Mouse (Mus musculus): ENCODE measurements at regions not wholly inside any gene's neighbourhood (a gene's known extent, or its start where the extent isn't known, plus 50 kb on each side); places are given as distances from the start of the nearest gene placed in this dataset.
A peak's percentile ranks its signal among the peaks of the same experiment; 100 is the strongest.

- DNase-seq, result no peak
These were observed 120.6 kb downstream of the Dact1 start for GRCm38 (mm10) chr12:71430331-71430730.

- no peak for DNase-seq
These were observed 121.4 kb downstream of the Dact1 start for GRCm38 (mm10) chr12:71431116-71431515.

DNA sequence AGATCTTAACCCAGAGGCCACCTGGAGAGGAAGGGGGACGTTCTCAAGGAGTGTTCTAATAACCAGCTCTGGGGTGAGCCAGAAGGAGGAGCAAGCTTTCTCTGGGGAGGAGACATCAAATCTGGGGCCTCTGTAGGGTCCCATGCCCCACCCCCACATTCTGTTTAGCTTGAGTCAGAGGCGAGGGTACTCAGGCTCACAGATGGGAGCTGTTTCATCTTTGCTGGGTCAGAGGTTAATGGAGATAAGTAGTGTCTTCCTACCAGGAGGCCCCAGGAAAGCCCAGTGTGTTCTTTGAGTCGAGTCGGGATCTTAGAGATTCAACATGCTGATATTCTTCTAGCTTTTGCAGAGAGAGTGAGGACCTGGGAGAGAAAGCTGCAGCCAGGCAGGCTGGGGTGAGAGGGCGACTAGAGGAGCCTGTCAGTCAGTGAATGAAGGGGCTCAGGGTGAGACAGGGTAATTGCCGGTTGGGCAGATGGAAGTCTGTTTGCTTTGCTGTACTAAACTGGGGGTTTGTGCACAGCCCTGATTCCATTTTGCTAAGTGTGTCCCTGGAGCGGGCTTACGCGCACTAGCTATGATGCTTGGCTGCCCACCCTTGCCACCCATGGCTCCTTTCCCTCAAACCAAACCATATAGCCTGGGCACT lies 124.0 kb downstream of the Dact1 start:
- no peak for DNase-seq

- no peak for DNase-seq
These were observed 128.6 kb downstream of the Dact1 start for GRCm38 (mm10) chr12:71438254-71438653.

- no peak for DNase-seq
These were observed 131.2 kb downstream of the Dact1 start for GRCm38 (mm10) chr12:71440863-71441262.

GRCm38 (mm10) chr12:71441272-71441671 lies 131.6 kb downstream of the Dact1 start:
- DNase-seq, result no peak

DNA sequence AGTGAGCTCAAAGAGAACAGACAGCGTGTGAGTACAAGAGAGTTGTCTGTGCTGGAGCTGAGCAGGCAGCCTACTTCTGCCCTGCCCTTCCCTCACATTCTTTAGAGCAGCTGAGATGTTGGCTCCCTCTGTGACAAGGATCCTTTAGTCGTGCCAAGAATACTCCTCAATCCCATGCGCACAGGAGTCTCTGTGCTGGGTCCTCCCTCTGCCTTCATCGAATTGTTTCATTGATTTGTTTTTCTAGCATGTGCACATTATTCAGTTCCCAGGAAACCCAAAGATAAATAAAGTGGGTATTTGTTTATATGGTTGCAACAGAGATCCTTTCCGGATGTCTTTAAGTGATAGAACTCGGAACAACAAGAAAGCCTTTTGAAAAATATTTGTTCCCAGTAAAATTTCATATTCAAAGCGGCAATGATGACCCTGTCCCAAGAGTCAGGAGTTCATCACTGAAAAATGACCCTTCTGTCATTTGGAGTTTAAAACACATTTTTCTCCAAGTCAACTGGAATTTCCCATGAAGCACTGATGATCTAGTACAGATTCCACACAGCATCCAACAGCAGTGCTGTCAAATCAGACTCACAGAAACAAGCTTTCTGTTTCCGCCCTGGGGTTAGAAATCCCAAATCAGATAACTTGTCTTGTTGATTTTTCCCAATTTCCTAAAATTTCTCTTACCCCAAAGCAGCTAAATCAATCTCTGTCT lies 136.7 kb downstream of the Dact1 start:
- no peak for DNase-seq

- DNase-seq, result no peak
These were observed 137.2 kb downstream of the Dact1 start for GRCm38 (mm10) chr12:71446892-71447268.

- DNase-seq, result no peak
These were observed 139.3 kb downstream of the Dact1 start for GRCm38 (mm10) chr12:71449032-71449431.

DNA sequence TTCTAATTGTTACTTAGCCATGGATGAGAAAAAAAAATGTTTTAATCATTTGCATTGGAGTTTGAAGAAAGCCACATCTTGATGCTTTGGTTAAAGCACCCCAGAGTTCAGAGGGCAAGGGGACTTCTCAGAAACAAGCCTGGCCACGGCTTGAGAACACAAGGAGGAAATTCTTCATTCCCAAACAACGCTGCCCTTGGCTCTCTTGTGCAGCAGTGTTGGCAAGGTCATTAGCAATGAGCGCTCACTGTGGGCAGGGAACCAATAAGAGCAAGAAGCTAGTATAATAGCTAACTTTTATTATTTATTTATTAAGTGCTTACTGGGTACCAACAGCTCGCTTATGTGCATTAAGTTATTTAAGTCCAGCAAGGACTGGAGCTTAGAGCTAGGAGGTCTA lies 140.4 kb downstream of the Dact1 start:
- DNase-seq, result no peak

GRCm38 (mm10) chr12:71450680-71451463 lies 141.2 kb downstream of the Dact1 start:
- no peak for DNase-seq

- no peak for DNase-seq
These were observed 147.2 kb downstream of the Dact1 start for GRCm38 (mm10) chr12:71456900-71457299.

DNA sequence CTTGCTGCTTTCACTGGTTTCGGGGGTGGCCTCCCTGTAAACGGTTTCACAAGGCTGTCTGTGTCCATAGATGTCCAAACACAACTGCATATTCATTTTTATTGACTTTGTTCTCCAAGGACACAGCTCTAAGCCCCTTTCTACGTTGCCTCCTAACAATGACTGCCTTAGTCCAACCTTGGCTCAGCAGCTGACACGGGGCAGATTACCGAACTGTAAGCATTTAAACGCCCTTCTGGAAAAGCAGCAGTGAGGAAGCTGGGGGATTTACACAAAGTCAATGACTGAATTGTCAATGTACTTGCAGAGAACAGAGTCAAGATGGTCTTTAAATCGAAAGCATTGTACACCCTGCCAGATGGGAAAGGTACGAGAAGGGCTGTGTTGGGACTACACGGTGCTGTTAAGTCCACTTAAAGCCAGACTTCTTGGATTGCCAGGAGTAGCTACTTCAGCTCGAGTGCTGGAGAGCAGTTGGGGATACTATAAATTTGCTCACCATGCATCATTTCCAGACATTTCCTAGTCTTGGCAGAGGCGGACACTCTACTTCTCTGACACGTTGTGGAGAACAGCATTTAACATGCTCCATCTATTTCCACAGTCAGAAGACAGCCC lies 149.0 kb downstream of the Dact1 start:
- no peak for DNase-seq

GRCm38 (mm10) chr12:71460643-71461042 lies 151.0 kb downstream of the Dact1 start:
- DNase-seq, result no peak

- DNase-seq, result no peak
These were observed 158.1 kb downstream of the Dact1 start for GRCm38 (mm10) chr12:71467820-71468219.

GRCm38 (mm10) chr12:71468324-71468723 lies 158.6 kb downstream of the Dact1 start:
- no peak for DNase-seq

DNA sequence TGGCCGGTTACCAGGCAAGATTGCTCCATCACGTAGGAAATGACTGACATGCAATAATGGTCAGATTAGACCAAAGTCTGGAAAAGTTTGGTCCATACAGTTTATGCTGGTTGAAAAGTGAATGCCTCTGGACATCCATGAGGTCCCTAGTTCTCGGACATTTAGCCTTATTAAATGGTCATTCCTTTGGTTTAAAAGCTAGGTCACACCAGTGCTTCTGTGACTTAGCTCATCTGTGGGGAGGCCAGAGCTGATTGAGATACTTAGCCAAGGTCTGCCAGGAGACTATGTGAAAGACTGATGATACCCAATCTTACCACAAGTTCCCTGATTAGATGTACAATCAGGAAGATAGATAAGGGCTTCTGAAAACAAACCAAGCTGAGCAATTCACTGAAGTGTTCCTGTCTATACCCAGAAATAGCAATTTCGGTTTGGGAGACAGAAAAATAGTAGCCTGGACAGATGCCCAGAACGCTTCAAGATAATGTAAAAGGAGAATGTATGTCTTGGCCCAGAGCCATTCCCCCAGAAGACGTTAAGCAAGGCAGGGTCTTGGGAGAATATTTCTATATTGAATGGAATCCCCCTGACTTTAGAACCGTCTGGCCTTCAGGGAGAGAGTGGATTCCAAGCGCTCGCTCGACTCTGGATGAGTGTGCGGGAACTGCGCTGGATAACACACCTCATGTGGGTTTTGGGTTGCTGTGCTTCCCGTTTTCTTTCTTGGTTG lies 161.5 kb downstream of the Dact1 start:
- no peak for DNase-seq

DNA sequence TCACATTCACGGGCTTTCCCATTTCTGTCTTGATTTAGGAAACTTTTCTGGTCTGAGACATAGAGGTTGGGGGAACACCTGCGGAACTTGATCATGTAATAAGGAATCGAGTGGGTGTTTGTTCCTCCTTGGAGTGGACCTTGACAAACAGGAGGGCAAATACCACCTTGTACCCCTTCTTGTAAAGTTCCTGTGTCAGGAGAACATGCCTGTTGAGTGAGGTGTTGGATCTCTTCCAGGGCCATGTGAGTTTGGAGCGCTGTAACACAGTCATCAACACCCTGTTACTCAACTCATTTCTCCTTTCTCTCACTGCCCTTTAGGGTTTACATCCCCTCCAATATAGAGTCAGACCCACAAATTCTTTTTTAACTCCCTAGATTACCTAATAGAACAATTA lies 162.0 kb downstream of the Dact1 start:
- DNase-seq, result no peak

- DNase-seq, result no peak
These were observed 166.6 kb downstream of the Dact1 start for GRCm38 (mm10) chr12:71476238-71476637.

- DNase-seq, result no peak
These were observed 168.0 kb downstream of the Dact1 start for GRCm38 (mm10) chr12:71477691-71478090.

- no peak for DNase-seq
These were observed 171.7 kb downstream of the Dact1 start for GRCm38 (mm10) chr12:71481371-71481770.

DNA sequence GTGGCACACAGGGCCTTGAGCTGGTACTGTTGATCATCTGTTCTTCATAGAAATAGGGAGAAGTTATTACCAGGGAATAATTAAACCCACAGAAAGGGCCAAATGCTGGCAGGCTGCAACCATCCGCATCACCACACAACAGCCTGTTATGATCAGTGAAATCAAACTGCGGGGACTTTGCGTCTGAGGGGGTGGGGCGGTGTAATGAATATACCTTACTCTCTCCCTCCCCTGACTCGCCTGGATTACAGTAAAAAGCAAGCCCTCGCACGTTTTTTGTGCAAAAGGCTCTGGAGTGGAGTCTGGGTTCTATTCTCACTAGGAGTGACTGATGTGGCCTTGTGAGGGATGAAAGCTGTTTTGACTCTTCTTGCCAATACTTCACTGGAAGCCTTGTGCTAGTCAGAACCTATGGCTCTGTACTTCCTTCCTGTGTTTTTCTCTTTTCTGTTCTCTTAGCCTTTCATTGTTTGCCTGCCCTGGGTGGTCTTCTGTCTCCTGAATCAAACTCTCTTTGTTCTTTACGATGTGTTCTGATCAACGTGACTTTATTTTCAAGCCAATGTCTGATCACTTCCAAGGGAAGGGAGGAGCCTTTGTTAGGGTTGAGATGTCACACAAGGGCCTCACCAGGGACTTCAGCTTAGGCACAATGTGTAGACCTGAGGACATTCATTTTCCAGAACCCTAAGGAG lies 172.4 kb downstream of the Dact1 start:
- DNase-seq, result peak; percentile 16

Data from right cerebral cortex, postnatal 4 days (tissue).